Mouse (Mus musculus) ES-Bruce4 (cell line): Measurements from ENCODE around the gene Tomm70a. TPM values are rescaled to one million over a fixed set of nuclear protein-coding genes. Genes with fewer than 3 reads are reported as not detected.
"Not testable (repeated sequence)": the region's sequence is repeated elsewhere in the genome, so short reads cannot be mapped to it uniquely, and the experiment has no call there.

Experiments
- H3K27ac ChIP-seq: 2 replicates; pipeline ENCODE4 v1.5.1; 2012; ENCODE audit warnings: low read length, inconsistent platforms; ENCODE audit not compliant: insufficient read depth
- H3K27me3 ChIP-seq: 2 replicates; pipeline ENCODE4 v1.6.1; 2012; ENCODE audit warnings: mild to moderate bottlenecking, low read length, inconsistent platforms; ENCODE audit not compliant: control insufficient read depth, poor library complexity, insufficient read depth, severe bottlenecking
- H3K36me3 ChIP-seq: 2 replicates; pipeline ENCODE4 v1.6.1; 2012; ENCODE audit warnings: inconsistent platforms, mild to moderate bottlenecking, low read length, moderate library complexity; ENCODE audit not compliant: control insufficient read depth, poor library complexity, insufficient read depth, severe bottlenecking
- H3K4me1 ChIP-seq: one replicate; pipeline ENCODE4 v1.8.1; 2011; ENCODE audit warnings: low read length; ENCODE audit not compliant: control insufficient read depth, insufficient read depth
- H3K4me3 ChIP-seq: 2 replicates; pipeline ENCODE4 v1.5.1; 2011; ENCODE audit warnings: low read depth, mild to moderate bottlenecking, low read length
- H3K9ac ChIP-seq: 2 replicates; pipeline ENCODE4 v1.6.1; 2012; ENCODE audit warnings: low read depth, mild to moderate bottlenecking, inconsistent platforms; ENCODE audit not compliant: poor library complexity, severe bottlenecking
- H3K9me3 ChIP-seq: replicated peaks from 2 replicates; pipeline ENCODE4 v1.6.1; 2012; ENCODE audit warnings: mild to moderate bottlenecking, low read length, inconsistent platforms; ENCODE audit not compliant: control insufficient read depth, poor library complexity, insufficient read depth, severe bottlenecking
- CTCF ChIP-seq: IDR thresholded peaks from one replicate; pipeline ENCODE4 v1.8.1; 2011; ENCODE audit warnings: low read depth, low read length
- EP300 ChIP-seq: IDR thresholded peaks from 2 replicates; pipeline ENCODE4 v1.6.1; 2011; ENCODE audit warnings: low read depth, low read length; ENCODE audit not compliant: insufficient read depth
- POLR2A ChIP-seq: IDR thresholded peaks from one replicate; pipeline ENCODE4 v1.8.1; 2011; ENCODE audit warnings: low read length; ENCODE audit not compliant: insufficient read depth
- polyA plus RNA-seq: library from polyadenylated mRNA; stranded (reverse); fragments of >200 nt; gene quantifications from 2 replicates; pipeline ENCODE4 v1.2.4, GENCODE M21; 2011; ENCODE audit warnings: low read depth; ENCODE audit not compliant: missing spikeins, insufficient read depth, insufficient read length

The Tomm70a gene
- polyA plus RNA-seq, 1 experiment, result 126 TPM

DNA sequence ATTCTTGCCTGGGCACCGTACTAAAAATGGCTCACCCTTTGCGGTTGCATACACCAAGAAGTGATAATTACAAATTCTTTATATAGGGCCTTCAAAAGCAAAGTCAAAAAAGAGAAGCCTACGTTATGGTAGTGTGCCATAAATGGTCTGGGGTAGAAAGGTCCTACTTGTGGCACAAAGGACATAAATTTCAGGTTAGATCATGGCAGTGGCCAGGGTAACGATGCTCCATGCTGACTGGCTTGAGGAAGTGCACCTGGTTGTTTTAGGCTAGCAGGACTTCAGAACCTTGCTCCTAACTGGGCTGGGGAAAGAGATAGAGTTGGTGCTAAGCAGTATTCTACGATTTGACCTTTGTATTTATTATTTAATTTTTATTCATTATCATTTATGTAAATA is 46.0 kb downstream of the Tomm70a start:
- no peak overlapping the region for H3K27ac ChIP-seq
- H3K9ac ChIP-seq, result no peak overlapping the region; the same call in 1 of the 2 replicates
- no peaks in the 10 kb centered on the region for H3K4me1 ChIP-seq
- TF ChIP-seq POLR2A (no peak), EP300 (no peak), CTCF (no peak)
- no peaks in the 10 kb centered on the region for H3K27me3 ChIP-seq
- H3K36me3 ChIP-seq, result peaks cover 16% of the 10 kb centered on the region
- H3K4me3 ChIP-seq, result no peak overlapping the region
- no peaks in the 10 kb centered on the region for H3K9me3 ChIP-seq

- Histone ChIP-seq H3K9me3 (no peaks in the 10 kb centered on the region), H3K4me3 (no peak overlapping the region), H3K9ac (no peak overlapping the region), H3K36me3 (peaks cover 15% of the 10 kb centered on the region), H3K4me1 (no peaks in the 10 kb centered on the region), H3K27me3 (no peaks in the 10 kb centered on the region), H3K27ac (no peak overlapping the region)
- TF ChIP-seq POLR2A, result no peak
- no peak for TF ChIP-seq CTCF
- TF ChIP-seq EP300, result no peak
Measured at GRCm38 (mm10) chr16:57168236-57168635, 46.7 kb downstream of the Tomm70a start.

GRCm38 (mm10) chr16:57171161-57171560 is 49.7 kb downstream of the Tomm70a start:
- Histone ChIP-seq H3K36me3 (no peaks in the 10 kb centered on the region), H3K27ac (no peak overlapping the region), H3K9ac (no peak overlapping the region), H3K9me3 (no peaks in the 10 kb centered on the region), H3K4me1 (no peaks in the 10 kb centered on the region), H3K27me3 (no peaks in the 10 kb centered on the region), H3K4me3 (no peak overlapping the region)
- TF ChIP-seq EP300 (no peak), CTCF (no peak), POLR2A (no peak)

DNA sequence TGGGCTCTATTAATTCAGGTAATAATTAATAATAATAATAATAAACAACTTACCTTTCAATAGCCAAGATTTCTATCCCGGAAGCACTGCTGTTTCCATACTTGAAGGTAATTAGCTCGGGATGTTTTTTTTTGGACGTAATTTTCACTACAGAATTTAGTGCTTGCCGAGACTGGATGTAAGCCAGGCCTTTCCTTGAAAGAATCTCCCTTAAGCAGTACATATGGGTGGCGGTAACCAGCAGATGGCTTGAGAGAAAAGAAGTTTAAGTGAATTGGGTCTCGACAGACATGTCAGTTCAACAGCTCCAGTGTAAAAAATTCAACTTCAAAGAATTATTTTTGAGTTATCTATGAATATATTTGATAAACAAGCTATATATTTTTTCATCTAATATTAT is 50.1 kb downstream of the Tomm70a start:
- Histone ChIP-seq H3K27ac (no peak overlapping the region), H3K36me3 (no peaks in the 10 kb centered on the region), H3K9ac (no peak overlapping the region), H3K4me1 (no peaks in the 10 kb centered on the region), H3K9me3 (no peaks in the 10 kb centered on the region), H3K4me3 (no peak overlapping the region), H3K27me3 (no peaks in the 10 kb centered on the region)
- no peak for TF ChIP-seq CTCF
- no peak for TF ChIP-seq POLR2A
- TF ChIP-seq EP300, result no peak

- not testable (repeated sequence) for H3K36me3 ChIP-seq, H3K4me3 ChIP-seq, H3K4me1 ChIP-seq, H3K9me3 ChIP-seq, H3K9ac ChIP-seq, H3K27me3 ChIP-seq
- peak overlapping the region; percentile 72 for H3K27ac ChIP-seq
Measured at GRCm38 (mm10) chr16:57174480-57174879, 53.0 kb downstream of the Tomm70a start.

GRCm38 (mm10) chr16:57175751-57176150 is 54.2 kb downstream of the Tomm70a start:
- Histone ChIP-seq H3K27ac (peak overlapping the region; percentile 88), H3K36me3 (no peaks in the 10 kb centered on the region), H3K4me1 (no peaks in the 10 kb centered on the region), H3K27me3 (no peaks in the 10 kb centered on the region), H3K9ac (0 out of 2 replicates have a peak overlapping the region, but pooled peaks have one; percentile 20), H3K4me3 (no peak overlapping the region), H3K9me3 (no peaks in the 10 kb centered on the region)
- no peak for TF ChIP-seq CTCF

GRCm38 (mm10) chr16:57176276-57176675 is 54.8 kb downstream of the Tomm70a start:
- Histone ChIP-seq H3K9me3 (no peaks in the 10 kb centered on the region), H3K4me3 (no peak overlapping the region), H3K9ac (0 out of 2 replicates have a peak overlapping the region, but pooled peaks have one; percentile 20), H3K4me1 (no peaks in the 10 kb centered on the region), H3K27me3 (no peaks in the 10 kb centered on the region), H3K27ac (peak overlapping the region; percentile 88), H3K36me3 (no peaks in the 10 kb centered on the region)
- TF ChIP-seq EP300 (no peak), CTCF (no peak), POLR2A (no peak)
